Mouse (Mus musculus): Measurements from ENCODE around the gene Ralgps1. TPM values are rescaled to one million over a fixed set of nuclear protein-coding genes. Genes with fewer than 3 reads are reported as not detected.

Ralgps1 gene
- polyA plus RNA-seq, 1 experiment = 9.5 TPM

DNA sequence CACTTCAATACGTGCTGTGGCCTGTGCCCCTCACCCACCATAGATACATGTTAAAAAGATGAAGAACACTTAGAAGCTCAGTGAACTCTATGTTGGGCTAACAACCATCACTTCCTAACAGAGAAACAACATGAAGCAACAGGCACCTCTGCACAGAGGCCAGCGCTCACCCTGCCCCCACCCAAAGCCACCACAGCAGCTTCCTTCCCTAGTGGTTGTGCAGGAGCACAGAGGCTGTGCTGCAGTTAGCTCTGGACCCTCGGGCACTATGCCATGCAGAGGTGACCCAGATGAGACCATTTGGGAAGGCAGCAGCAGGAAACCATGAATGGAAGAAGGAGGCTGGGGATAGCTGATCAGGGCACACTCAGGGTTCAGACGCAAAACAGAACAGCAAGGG lies 68.5 kb downstream of the Ralgps1 start:
- no peak for TF ChIP-seq POLR2A (IDR thresholded peaks at IDR 0.05; ENCODE audit: low read depth, low read length)
- no peak for TF ChIP-seq CTCF (IDR thresholded peaks at IDR 0.05; ENCODE audit: extremely low read depth, insufficient read length, insufficient replicate concordance, low read depth, low read length)
- H3K36me3 ChIP-seq (ENCODE audit: control insufficient read depth, insufficient read depth, low read length) = no peaks in the 10 kb centered on the region
- no peaks in the 10 kb centered on the region for H3K27me3 ChIP-seq (ENCODE audit: control insufficient read depth, insufficient read depth, low read length)
- peaks cover 3% of the 10 kb centered on the region; the same call in 1 of the 2 replicates for H3K4me1 ChIP-seq (ENCODE audit: control insufficient read depth, insufficient read depth, insufficient read length, low read length)
- H3K4me3 ChIP-seq (ENCODE audit: low read depth, low read length) = no peak overlapping the region
- H3K27ac ChIP-seq (ENCODE audit: insufficient read depth, low read depth, low read length) = no peak overlapping the region
- 76% methylated on average over 4 of the region's 4 CpGs for WGBS

DNA sequence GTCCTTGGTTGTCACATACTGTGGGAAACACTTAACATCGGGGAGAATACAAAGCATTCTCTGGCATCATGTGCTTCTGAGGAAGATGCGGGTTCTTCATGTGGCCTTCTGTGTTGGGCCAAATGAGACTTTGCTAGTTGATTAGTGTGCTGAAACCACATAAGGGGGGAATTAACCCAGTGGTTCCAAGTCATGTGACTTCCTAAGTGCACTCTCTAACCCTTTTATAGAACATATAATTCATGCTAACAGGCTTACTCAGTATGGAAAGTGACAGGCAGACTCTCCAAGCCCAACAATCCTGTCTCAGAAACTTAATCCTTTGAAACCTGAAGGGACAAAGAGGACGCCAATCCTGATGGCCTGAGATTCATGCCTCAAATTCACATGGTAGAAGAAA lies 68.9 kb downstream of the Ralgps1 start:
- Histone ChIP-seq H3K27ac (ENCODE audit: insufficient read depth, low read depth, low read length) (no peak overlapping the region), H3K4me1 (ENCODE audit: control insufficient read depth, insufficient read depth, insufficient read length, low read length) (peaks cover 3% of the 10 kb centered on the region; the same call in 1 of the 2 replicates), H3K27me3 (ENCODE audit: control insufficient read depth, insufficient read depth, low read length) (no peaks in the 10 kb centered on the region), H3K36me3 (ENCODE audit: control insufficient read depth, insufficient read depth, low read length) (no peaks in the 10 kb centered on the region), H3K4me3 (ENCODE audit: low read depth, low read length) (no peak overlapping the region)
- 77% methylated on average over 3 of the region's 3 CpGs for WGBS
- no peak for TF ChIP-seq POLR2A (IDR thresholded peaks at IDR 0.05; ENCODE audit: low read depth, low read length)
- no peak for TF ChIP-seq CTCF (IDR thresholded peaks at IDR 0.05; ENCODE audit: extremely low read depth, insufficient read length, insufficient replicate concordance, low read depth, low read length)

DNA sequence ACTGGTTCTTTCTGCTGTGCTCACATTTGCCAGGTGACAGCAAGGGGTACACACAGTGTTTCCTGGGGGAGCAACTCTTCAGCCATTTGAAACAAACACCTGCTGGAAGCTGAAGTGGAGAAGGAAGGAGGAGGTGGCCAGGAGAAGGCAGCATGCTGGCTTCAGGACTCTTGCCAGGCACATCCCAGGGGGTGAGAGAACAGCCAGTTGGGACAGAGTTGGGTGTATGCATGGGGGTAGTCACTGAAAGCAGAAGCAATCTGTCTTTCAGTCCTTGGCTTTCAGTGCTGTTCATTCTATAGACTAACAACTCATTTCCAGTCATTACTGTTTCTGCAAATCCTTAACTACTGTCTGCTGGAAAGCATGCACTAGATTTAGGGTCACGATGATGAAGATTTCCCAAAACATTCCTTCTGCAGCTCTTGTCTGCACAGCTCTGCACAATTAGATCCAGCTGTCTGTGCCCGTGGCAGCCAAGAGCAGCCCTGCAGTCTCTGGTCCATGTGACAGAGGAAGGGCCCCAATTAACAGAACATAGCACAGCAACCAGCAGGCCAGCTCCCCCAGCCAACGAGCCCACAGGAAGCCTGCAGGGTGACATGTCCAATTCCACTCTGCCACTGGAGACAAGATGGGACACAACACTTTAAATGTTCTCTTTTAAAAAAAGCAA lies 70.8 kb downstream of the Ralgps1 start:
- Histone ChIP-seq H3K4me3 (ENCODE audit: low read depth, low read length) (no peak overlapping the region), H3K27me3 (ENCODE audit: control insufficient read depth, insufficient read depth, low read length) (no peaks in the 10 kb centered on the region), H3K27ac (ENCODE audit: insufficient read depth, low read depth, low read length) (no peak overlapping the region), H3K36me3 (ENCODE audit: control insufficient read depth, insufficient read depth, low read length) (no peaks in the 10 kb centered on the region), H3K4me1 (ENCODE audit: control insufficient read depth, insufficient read depth, insufficient read length, low read length) (peaks cover 3% of the 10 kb centered on the region; the same call in 1 of the 2 replicates)
- TF ChIP-seq CTCF (IDR thresholded peaks at IDR 0.05; ENCODE audit: extremely low read depth, insufficient read length, insufficient replicate concordance, low read depth, low read length) (no peak), POLR2A (IDR thresholded peaks at IDR 0.05; ENCODE audit: low read depth, low read length) (no peak)
- WGBS = 66% methylated on average over 3 of the region's 3 CpGs

DNA sequence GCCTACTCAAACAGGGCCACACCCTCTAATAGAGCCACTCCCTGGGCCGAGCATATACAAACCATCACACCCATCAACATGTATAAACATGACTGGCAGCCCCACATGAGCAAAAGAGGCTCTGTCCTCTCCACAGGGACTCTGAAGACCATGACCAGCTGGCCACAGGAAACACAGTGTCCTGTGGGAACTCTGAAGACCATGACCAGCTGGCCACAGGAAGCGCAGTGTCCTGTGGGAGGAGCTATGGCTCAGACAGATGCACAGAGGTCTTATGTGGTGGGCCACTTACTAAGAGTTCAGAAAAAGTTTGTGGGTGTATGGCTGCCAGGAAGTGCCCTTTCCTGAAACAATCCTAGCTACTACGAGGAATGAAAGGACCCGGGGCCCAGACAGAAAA lies 72.4 kb downstream of the Ralgps1 start:
- H3K27ac ChIP-seq (ENCODE audit: insufficient read depth, low read depth, low read length) = no peak overlapping the region
- peaks cover 3% of the 10 kb centered on the region; the same call in 1 of the 2 replicates for H3K4me1 ChIP-seq (ENCODE audit: control insufficient read depth, insufficient read depth, insufficient read length, low read length)
- no peaks in the 10 kb centered on the region for H3K36me3 ChIP-seq (ENCODE audit: control insufficient read depth, insufficient read depth, low read length)
- WGBS = 72% methylated on average over 4 of the region's 4 CpGs
- H3K27me3 ChIP-seq (ENCODE audit: control insufficient read depth, insufficient read depth, low read length) = no peaks in the 10 kb centered on the region
- TF ChIP-seq POLR2A (IDR thresholded peaks at IDR 0.05; ENCODE audit: low read depth, low read length) (no peak), CTCF (IDR thresholded peaks at IDR 0.05; ENCODE audit: extremely low read depth, insufficient read length, insufficient replicate concordance, low read depth, low read length) (no peak)
- no peak overlapping the region for H3K4me3 ChIP-seq (ENCODE audit: low read depth, low read length)

DNA sequence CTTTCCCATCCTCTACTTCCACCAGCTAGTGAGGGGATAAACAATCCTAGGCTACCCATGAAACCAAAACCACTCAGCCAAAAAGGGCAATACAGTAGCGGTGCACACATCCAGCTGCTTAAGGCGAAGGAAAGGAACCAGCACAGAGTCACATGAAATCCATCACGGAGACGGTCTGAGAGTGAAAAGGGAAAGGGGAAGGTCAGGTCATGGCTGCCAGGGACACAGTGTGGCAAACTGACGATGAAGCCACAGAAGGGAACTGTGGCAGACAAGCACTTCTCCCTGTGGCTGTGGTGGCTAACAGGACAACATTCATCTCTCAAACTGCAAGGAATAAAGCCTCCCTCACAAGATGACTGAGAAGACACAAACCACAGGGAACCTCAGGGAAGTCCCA lies 76.2 kb downstream of the Ralgps1 start:
- no peaks in the 10 kb centered on the region for H3K27me3 ChIP-seq (ENCODE audit: control insufficient read depth, insufficient read depth, low read length)
- peaks cover 3% of the 10 kb centered on the region; the same call in 1 of the 2 replicates for H3K4me1 ChIP-seq (ENCODE audit: control insufficient read depth, insufficient read depth, insufficient read length, low read length)
- TF ChIP-seq POLR2A (IDR thresholded peaks at IDR 0.05; ENCODE audit: low read depth, low read length) (no peak), CTCF (IDR thresholded peaks at IDR 0.05; ENCODE audit: extremely low read depth, insufficient read length, insufficient replicate concordance, low read depth, low read length) (no peak)
- no peak overlapping the region for H3K4me3 ChIP-seq (ENCODE audit: low read depth, low read length)
- WGBS = 87% methylated on average over 5 of the region's 5 CpGs
- no peaks in the 10 kb centered on the region for H3K36me3 ChIP-seq (ENCODE audit: control insufficient read depth, insufficient read depth, low read length)
- H3K27ac ChIP-seq (ENCODE audit: insufficient read depth, low read depth, low read length) = no peak overlapping the region

DNA sequence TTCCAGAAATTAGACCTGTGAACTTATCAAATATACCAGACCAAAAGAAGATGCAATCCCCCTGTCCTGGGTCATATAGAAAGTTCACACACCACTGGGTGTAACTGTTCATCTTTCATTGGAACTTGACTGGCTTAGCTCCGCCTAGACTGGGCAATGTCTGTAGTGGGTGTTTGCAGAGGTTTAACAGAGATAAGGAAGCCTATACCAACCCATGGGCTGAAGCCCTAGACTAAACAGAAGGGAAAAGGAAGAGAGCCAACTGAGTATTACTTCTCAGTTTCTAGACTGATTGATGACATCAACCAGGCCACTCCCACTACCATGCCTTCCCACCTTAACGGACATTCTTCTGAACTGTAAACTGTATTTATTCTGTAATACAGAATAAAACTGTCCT lies 79.2 kb downstream of the Ralgps1 start:
- 32% methylated on average over 2 of the region's 2 CpGs for WGBS
- no peaks in the 10 kb centered on the region for H3K27me3 ChIP-seq (ENCODE audit: control insufficient read depth, insufficient read depth, low read length)
- H3K4me3 ChIP-seq (ENCODE audit: low read depth, low read length) = no peak overlapping the region
- no peak overlapping the region for H3K27ac ChIP-seq (ENCODE audit: insufficient read depth, low read depth, low read length)
- no peak for TF ChIP-seq POLR2A (IDR thresholded peaks at IDR 0.05; ENCODE audit: low read depth, low read length)
- TF ChIP-seq CTCF (IDR thresholded peaks at IDR 0.05; ENCODE audit: extremely low read depth, insufficient read length, insufficient replicate concordance, low read depth, low read length) = no peak
- no peaks in the 10 kb centered on the region; the same call in 1 of the 2 replicates for H3K36me3 ChIP-seq (ENCODE audit: control insufficient read depth, insufficient read depth, low read length)
- H3K4me1 ChIP-seq (ENCODE audit: control insufficient read depth, insufficient read depth, insufficient read length, low read length) = no peaks in the 10 kb centered on the region

DNA sequence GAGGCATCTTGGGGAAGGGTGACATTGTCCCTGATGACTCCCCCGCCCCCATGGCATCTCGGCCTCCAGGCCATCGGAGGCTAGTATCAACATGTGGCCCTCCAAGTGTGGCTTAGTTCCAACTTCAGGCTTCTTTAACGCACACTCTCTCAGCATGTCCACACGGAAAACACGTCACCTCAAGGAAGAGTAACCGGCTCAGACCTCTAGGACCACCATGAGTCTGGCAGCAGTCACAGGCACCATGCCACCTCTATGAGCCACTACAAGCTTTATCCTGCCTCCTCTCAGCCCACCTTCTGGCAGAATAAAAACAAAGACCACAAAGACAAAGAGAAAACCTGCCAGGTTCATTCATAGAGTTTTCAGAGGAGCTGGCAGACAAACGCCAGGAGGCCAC lies 80.8 kb downstream of the Ralgps1 start:
- Histone ChIP-seq H3K36me3 (ENCODE audit: control insufficient read depth, insufficient read depth, low read length) (no peaks in the 10 kb centered on the region; the same call in 1 of the 2 replicates), H3K27me3 (ENCODE audit: control insufficient read depth, insufficient read depth, low read length) (no peaks in the 10 kb centered on the region)

More for the DNA sequence above, 80.8 kb downstream of the Ralgps1 start:
- no peaks in the 10 kb centered on the region for H3K4me1 ChIP-seq (ENCODE audit: control insufficient read depth, insufficient read depth, insufficient read length, low read length)
- no peak overlapping the region for H3K4me3 ChIP-seq (ENCODE audit: low read depth, low read length)
- WGBS = 94% methylated on average over 8 of the region's 8 CpGs
- H3K27ac ChIP-seq (ENCODE audit: insufficient read depth, low read depth, low read length) = no peak overlapping the region
- TF ChIP-seq CTCF (IDR thresholded peaks at IDR 0.05; ENCODE audit: extremely low read depth, insufficient read length, insufficient replicate concordance, low read depth, low read length) = no peak
- TF ChIP-seq POLR2A (IDR thresholded peaks at IDR 0.05; ENCODE audit: low read depth, low read length) = no peak
